Mouse (Mus musculus) layer of hippocampus, postnatal 25 days (tissue): Measurements from ENCODE around the gene Fmnl2. TPM values are rescaled to one million over a fixed set of nuclear protein-coding genes. Genes with fewer than 3 reads are reported as not detected.

Source experiments
- DNase-seq, 2 experiments: peaks; one replicate each; pipeline ENCODE4 v3.0.0; 2022; ENCODE audit warnings: mixed read lengths in 2 of 2, low spot score in 1 of 2; ENCODE audit errors: extremely low spot score in 1 of 2
- total RNA-seq, 2 experiments: library from RNA; stranded (reverse); gene quantifications; 2 replicates each; pipeline ENCODE4 v1.2.3; 2021

Fmnl2 gene
- total RNA-seq, 2 experiments from 2014 or later, result 45.2 to 45.7 TPM

DNA sequence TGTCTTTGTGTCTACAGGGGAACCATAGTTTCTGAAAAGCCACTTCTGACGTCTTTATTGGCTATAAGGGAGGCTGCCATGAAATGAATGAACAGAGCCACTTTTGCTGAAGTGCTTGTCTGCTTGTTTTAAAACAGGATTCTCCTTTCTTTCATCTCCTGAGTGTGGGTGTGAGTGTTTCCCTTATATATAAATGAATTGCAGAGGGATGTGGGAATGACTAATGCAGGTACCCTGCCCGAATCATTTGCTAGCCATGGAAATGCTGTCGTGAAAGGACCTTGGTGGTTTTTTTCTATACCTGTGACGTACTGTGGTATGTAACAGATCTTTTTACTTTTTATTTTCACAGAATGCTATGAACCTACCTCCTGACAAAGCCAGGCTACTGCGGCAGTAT, 156.8 kb downstream of the Fmnl2 start:
- no peak for DNase-seq

DNA sequence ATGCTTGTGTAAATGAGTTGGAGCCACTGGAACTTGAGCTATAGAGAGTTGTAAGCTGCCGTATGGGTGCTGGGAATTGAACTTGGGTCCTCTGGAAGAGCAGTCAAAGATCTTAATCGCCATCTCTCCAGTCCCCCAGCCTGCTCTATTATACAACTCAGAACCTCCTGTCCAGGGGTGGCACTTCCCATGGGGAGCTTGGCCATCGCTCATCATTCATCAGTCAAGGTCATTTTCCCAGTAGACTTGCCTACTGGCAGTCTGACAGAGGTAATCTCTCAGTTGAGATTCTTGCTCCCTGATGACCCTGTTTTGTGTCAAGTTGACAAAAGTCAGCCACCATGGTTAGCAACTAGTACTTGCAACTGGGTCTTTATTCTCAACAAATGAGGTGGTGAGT, 165.3 kb downstream of the Fmnl2 start:
- DNase-seq, result no peak

- DNase-seq, result no peak
Measured at GRCm38 (mm10) chr2:53026056-53026769, 168.6 kb downstream of the Fmnl2 start.

- DNase-seq, result no peak
Measured at GRCm38 (mm10) chr2:53028868-53029267, 171.2 kb downstream of the Fmnl2 start.

DNA sequence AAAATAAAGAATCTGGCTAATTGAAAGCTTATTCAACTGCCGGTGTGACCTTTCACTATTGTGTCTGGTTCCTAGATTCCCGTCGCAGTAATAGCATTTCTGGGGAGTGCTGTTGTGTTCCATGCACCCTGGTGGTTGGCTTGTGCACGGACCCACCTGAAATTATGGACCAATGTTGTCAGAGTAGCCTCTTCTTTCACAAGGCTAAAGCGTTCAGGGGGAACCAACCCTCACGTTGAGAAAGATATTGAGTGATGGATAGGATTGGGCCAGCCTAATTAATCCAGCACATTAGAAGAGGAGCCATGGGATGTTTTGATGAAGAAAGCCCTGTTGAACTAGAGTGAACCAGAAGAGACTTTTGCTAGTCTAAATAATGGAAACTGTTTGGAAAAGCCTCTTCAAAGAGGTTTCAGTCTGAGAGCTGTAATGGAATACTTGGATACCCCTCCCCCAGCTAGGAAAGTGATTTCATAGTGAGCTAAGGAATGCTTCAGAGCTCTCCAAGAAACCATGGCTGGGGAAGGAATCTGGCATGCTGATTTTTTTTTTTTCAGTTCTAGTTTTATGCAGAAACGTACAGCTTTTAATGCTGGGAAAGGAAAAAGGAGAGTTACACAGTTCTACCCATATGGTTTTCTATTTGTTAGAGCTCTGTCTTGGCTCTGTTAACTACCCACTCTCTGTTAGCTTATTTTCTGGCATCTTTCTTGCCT, 172.2 kb downstream of the Fmnl2 start:
- no peak for DNase-seq

GRCm38 (mm10) chr2:53030432-53030826, 172.8 kb downstream of the Fmnl2 start:
- DNase-seq, result no peak

GRCm38 (mm10) chr2:53038253-53038652, 180.6 kb downstream of the Fmnl2 start:
- no peak for DNase-seq

- no peak for DNase-seq
Measured at GRCm38 (mm10) chr2:53038737-53039136, 181.1 kb downstream of the Fmnl2 start.

DNA sequence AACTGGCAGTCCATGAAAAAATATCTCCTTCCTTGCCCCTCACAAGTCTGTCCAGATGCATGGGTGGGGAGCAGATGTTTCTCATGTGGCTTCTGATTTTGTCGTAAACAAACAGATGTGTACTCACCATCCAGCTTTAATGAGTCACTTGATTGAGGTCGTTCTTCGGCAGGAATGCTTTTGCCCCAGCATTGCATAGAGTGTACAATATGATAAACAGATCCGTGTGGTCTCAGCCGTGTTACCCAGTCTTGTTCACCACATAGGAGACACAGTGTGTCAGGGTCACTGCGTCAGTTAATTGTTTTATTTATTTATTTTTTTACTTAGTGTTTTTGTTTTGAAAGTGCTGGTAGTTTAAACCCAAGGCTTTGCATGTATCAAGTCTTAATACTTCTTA, 189.4 kb downstream of the Fmnl2 start:
- DNase-seq, result no peak

GRCm38 (mm10) chr2:53047749-53048387, 190.2 kb downstream of the Fmnl2 start:
- DNase-seq, result no peak

DNA sequence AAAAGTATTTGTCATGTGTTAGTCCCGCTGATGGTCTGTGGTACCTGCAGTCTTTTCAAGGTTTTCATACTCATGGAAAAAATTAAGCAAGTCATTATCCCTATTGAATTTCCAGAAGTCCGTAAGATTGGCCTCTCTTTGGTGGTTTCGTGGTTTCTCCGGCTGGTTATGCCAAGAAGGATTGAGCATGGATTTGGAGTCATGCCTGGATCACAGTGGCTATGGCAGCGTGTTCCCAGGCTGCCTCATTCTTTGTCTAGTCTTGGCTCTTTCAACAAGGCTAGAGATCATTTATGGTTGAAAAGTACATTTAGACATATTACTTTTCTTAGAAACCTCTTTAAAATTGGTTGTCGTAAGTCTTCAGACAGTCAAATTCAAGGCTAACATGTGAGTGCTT, 192.7 kb downstream of the Fmnl2 start:
- DNase-seq, result no peak

DNA sequence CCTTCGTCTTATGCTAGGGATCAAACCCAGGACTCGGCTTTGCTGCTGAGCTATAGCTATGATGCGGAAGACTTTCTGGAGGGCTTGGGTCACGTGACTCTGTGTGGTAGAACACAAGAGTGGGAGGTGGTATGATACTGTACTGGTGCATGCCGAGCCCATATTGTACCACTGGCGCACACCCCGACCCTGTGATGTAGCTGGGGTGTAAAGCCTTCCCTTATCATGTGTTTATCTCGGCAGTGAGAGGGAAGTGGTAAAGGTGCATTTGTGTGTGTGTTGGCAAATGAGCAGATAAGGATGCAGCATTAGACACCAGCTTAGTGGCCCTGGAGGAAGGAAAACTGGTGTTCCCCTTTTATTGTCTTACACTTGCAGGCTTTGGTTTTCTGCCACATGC, 193.8 kb downstream of the Fmnl2 start:
- DNase-seq, result no peak

DNA sequence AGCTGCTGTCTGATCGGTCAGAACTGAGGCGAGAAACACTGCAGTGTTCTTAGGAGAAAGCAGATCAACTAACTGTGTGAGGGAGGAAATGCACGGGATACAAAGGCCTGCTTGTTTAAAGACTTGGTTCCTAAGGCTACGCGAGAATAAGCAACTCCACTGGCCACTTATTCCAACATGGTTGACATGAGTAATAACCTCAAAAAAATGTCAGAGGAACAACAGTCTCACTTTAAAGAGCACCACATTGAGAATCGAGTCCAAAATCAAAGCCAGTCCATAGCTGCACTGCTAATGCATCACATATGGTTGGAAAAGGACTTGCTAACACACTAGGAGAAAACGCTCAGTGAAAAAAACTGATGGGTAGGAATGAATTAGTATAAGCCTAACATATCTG, 196.1 kb downstream of the Fmnl2 start:
- no peak for DNase-seq

- no peak for DNase-seq
Measured at GRCm38 (mm10) chr2:53056556-53056955, 198.9 kb downstream of the Fmnl2 start.

DNA sequence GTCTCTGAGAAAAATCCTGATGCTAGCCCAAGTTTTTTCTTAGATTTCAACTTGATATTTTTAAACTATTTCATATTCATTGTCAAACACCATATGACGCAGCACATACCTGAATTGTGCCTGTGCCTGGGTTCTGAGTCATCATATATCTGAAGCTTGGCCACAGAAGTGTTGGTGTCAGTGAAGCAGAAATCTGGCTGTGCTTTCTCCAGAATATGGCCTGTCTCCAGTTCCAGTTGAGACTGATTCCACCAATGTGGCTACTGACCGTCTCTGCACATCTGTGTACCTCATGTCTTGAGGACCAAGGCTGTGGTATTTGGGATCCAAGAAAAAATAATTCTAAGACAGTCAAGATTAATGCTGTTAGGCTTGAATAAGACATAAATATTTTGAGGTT, 199.6 kb downstream of the Fmnl2 start:
- no peak for DNase-seq

DNA sequence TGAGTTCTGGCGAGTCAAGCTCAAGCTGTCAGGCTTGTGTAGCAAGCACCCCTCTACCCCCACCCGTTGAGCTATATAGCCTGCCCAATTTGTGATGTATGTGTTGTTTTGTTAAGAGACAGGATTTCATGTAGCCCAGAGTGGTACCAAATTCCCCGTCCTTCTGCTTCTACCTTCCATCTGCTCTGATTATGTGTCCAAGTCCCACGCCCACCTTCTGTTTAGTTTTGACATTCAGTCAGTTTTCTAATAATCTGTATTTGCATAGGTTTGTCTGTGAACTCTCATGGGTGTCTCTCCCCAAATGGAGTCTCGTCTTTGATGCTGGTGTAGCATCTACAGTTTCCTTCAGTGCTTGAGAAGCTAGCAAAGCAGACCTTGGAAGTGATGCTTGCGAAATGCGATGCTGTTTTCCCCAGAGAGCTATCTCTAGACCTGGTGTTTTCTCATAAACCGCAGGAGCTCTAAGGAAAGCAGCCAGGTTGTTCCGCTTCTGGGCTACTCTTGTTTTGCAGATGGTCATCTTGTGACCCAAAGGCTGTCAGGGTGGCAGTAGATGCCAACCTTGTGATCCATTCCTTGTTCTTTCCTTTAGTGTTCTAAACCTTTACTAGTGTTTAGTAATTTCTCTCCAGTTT, 203.8 kb downstream of the Fmnl2 start:
- DNase-seq, result peak; percentile 11 to 15

DNA sequence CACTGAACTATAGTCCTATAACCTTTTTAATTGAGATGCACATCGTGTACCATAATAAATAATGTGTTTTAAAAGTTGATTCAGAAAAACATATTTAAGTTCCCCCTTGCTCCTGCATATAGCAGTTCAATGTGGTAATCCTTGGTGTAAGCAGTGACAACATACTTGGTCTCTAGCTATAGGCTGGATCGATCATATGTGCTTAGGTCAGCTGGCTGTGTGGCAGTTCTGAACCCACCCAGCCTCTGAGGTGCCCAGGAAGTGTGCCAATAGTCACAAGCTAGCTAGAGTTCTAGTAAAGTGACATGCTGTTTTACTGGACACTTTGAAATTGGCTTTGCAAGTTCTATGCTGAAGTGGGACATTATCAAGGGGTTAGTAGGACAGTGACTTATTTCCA, 209.3 kb downstream of the Fmnl2 start:
- no peak for DNase-seq

GRCm38 (mm10) chr2:53070607-53071006, 212.9 kb downstream of the Fmnl2 start:
- DNase-seq, result no peak

- no peak for DNase-seq
Measured at GRCm38 (mm10) chr2:53079693-53080286, 222.1 kb downstream of the Fmnl2 start.

- no peak for DNase-seq
Measured at GRCm38 (mm10) chr2:53082045-53082444, 224.4 kb downstream of the Fmnl2 start.

DNA sequence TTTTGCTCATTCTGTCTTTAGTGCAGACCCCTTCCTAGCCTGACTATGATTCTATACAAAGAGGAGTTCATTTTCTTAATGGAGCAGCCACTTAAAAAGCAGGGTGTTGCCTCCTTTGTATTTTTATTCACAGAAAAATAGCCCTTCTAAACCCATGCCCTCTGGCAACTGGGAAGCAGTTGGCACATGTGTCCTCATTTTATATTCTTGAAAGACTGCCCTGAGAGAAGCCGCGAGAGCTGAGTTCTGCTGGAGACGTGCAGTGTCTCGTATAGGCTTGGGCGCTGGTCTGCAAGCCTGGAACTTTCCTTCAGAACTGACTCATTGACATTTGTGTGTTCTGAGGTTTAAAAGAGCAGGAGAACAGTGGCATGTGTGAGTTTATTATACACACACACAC, 224.8 kb downstream of the Fmnl2 start:
- no peak for DNase-seq
